Mouse (Mus musculus) liver, embryonic 14.5 days (tissue): ENCODE measurements around the gene Cpsf7. TPM values are rescaled to one million over a fixed set of nuclear protein-coding genes. Genes with fewer than 3 reads are reported as not detected.

ENCODE experiments used
- ATAC-seq: fragments of 200-750 bp; cut with Nextera tagmentation; 2 replicates; pipeline ENCODE4 v1.8.0; 2017; ENCODE audit warnings: moderate number of reproducible peaks, mild to moderate bottlenecking, moderate library complexity; ENCODE audit not compliant: insufficient read depth
- DNase-seq, 3 experiments: peaks; one replicate each; pipeline ENCODE4 v3.0.0-alpha.2; 2012 to 2013; ENCODE audit warnings: low read depth in 3 of 3, low spot score in 3 of 3
- H3K27ac ChIP-seq: fragments of 300-500 bp; sonication (generic); 2 replicates; pipeline ENCODE4 v1.5.1; 2014; ENCODE audit warnings: moderate library complexity, mild to moderate bottlenecking, control low read depth, inconsistent platforms
- H3K27me3 ChIP-seq: fragments of 300-500 bp; sonication (generic); 2 replicates; pipeline ENCODE4 v1.6.1; 2014; ENCODE audit warnings: mild to moderate bottlenecking, low read length, moderate library complexity; ENCODE audit not compliant: control insufficient read depth, insufficient read depth
- H3K36me3 ChIP-seq: fragments of 300-500 bp; sonication (generic); replicated peaks from 2 replicates; pipeline ENCODE4 v1.6.1; 2014; ENCODE audit warnings: low read depth; ENCODE audit not compliant: control insufficient read depth, insufficient read depth
- H3K4me1 ChIP-seq, 2 experiments: fragments of 200-500 bp in 1 of 2; fragments of 300-500 bp in 1 of 2; sonication (generic) in 1 of 2; replicated peaks; 2 replicates each; pipeline ENCODE4 v1.6.1; 2012 to 2014; ENCODE audit warnings: antibody characterized with exemption in 1 of 2, inconsistent platforms in 1 of 2, low read length in 1 of 2; ENCODE audit not compliant: control insufficient read depth in 2 of 2, insufficient read depth in 2 of 2
- H3K4me2 ChIP-seq: fragments of 300-500 bp; sonication (generic); 2 replicates; pipeline ENCODE4 v1.6.1; 2014; ENCODE audit warnings: low read depth, mild to moderate bottlenecking, control low read depth, moderate library complexity
- H3K4me3 ChIP-seq, 2 experiments: fragments of 200-500 bp in 1 of 2; fragments of 300-500 bp in 1 of 2; sonication (generic) in 1 of 2; 2 replicates each; pipeline ENCODE4 v1.5.1; 2012 to 2014; ENCODE audit warnings: low read depth in 2 of 2, low read length in 2 of 2, mild to moderate bottlenecking in 2 of 2, control low read depth in 1 of 2, inconsistent platforms in 1 of 2, moderate library complexity in 1 of 2; ENCODE audit not compliant: insufficient read depth in 1 of 2
- H3K9ac ChIP-seq: fragments of 300-500 bp; sonication (generic); replicated peaks from 2 replicates; pipeline ENCODE4 v1.6.1; 2014; ENCODE audit warnings: mild to moderate bottlenecking, control low read depth, moderate library complexity
- H3K9me3 ChIP-seq: fragments of 300-500 bp; sonication (generic); 2 replicates; pipeline ENCODE4 v1.6.1; 2016; ENCODE audit warnings: low read length, mixed read lengths; ENCODE audit not compliant: control insufficient read depth
- CTCF ChIP-seq: IDR thresholded peaks from 2 replicates; pipeline ENCODE4 v1.5.1; 2016; ENCODE audit warnings: antibody characterized with exemption, low read depth, control low read depth
- EP300 ChIP-seq: IDR thresholded peaks from 2 replicates; pipeline ENCODE4 v1.6.1; 2016; ENCODE audit warnings: antibody characterized with exemption, low read depth
- WGBS: fragments of 180-500 bp; shearing (Covaris S2); extraction: QIAGEN DNeasy Blood & Tissue Kit; methylation state at CpG from one replicate; pipeline ENCODE4 v1.1.7; 2014; ENCODE audit not compliant: insufficient replicate concordance; 5-methylcytosine and 5-hydroxymethylcytosine counted together
- polyA plus RNA-seq, 2 experiments: library from polyadenylated mRNA; depleted of rRNA in 1 of 2; stranded (reverse) in 1 of 2; unstranded in 1 of 2; fragments of >200 nt; fragmentation: Nextera tagmentation in 1 of 2; extraction: Ambion mirVana in 1 of 2; gene quantifications; 2 replicates each; pipeline versions ENCODE4 v1.2.1 to v1.2.3; 2012 to 2014

Gene Cpsf7
- polyA plus RNA-seq, 2 experiments = 12.8 to 22.9 TPM

DNA sequence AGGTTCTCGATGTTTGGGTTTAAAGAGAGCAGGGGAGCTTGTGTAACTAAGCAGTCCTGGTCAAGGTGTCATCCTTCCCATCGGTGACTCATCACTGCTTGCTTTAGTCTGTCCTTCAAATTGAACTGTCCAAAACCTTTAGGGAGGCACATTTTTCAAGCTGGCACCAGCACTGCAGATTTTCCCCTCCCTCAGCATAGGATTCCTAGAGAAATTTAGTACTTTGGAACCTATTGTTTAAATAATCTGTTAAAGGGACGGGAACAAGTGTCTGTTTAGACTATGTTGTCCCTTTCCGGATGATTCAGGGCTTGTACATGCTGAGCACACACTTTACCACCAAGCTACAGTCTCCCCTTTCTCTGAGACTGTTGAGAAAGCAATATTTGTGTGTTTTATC, 40.2 kb downstream of the Cpsf7 start:
- Histone ChIP-seq H3K4me2 (no peak overlapping the region), H3K27me3 (no peaks in the 10 kb centered on the region), H3K9ac (no peak overlapping the region), H3K27ac (no peak overlapping the region), H3K36me3 (no peaks in the 10 kb centered on the region; the same call in 1 of the 2 replicates), H3K9me3 (no peaks in the 10 kb centered on the region), H3K4me3 (no peak overlapping the region), H3K4me1 (peaks cover 0 to 18% of the 10 kb centered on the region in 2 experiments; a peak in 2 of 4 replicates)
- 37% methylated on average over 4 of the region's 4 CpGs for WGBS
- DNase-seq (no peak), ATAC-seq (no peak)
- TF ChIP-seq EP300 (no peak), CTCF (no peak)

DNA sequence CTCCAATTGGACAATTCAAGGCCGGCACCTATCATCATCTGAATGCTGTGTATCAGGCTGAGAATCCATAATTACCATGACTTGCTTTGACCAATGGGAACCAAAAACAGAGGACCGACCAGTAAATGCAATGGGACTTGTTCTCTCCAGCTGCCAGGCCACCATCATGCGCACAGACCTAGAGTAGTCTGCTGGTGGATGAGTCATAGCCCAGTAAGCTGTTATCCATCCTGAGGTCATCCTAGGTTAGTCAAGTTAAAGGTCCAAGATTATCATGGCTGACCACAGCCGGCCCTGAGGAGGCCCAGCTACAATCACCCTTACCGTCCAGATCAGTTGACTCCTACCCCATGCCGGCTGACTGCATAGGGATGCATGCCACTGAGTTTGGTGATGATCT, 44.6 kb downstream of the Cpsf7 start:
- TF ChIP-seq EP300 = no peak
- no peak for TF ChIP-seq CTCF
- no peak overlapping the region for H3K9ac ChIP-seq
- H3K36me3 ChIP-seq = peaks cover 12% of the 10 kb centered on the region; the same call in 1 of the 2 replicates

DNA sequence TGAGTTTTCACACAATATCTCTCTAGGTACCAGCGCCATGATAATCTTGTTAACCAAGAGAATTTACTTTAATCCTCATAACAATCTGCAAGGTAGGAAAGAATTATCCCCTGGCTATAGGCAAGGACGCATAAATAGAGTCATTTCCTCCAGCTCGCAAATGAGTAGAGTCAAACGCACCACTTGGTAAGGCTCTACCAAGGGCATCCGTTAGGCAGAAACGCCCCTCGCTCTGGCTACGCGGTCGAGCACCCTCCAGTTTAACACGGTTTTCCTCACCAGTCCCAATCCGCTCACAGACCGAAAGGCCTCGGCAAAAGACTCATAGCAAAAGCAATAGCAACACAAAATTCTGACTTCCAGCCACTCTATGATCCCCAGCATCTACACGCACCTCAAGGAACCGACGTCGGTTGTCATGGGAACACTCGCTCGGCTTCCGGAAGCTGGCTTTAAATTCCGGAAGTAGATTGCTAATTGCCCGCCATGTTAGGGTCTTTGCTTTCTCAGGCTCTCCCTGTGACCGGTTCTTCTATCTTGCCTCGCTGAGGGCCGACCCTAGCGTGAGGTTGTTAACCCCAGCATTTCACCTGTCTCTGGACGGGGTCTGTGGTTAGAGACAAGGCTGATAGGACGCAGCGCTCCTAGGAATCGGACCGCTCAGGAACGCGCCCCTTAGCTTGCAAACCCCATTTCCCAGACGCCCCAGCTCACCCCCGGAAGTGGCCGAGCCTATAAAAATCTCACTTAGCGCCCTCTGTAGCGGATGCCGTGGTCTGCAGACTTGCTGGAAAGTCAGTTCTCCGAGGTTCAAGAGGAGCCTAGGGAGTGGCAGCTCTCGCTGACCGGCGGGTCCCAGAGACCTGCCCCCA, 51.9 kb downstream of the Cpsf7 start, which contains the start of the genes Cyb561a3 and Tmem138:
Gene Cyb561a3, plus strand, starts transcription at position 483 of the 872 bp plus-strand sequence.
Gene Tmem138, minus strand, starts transcription at position 673 of the 872 bp plus-strand sequence.
- peaks cover 11 to 19% of the 10 kb centered on the region in 2 experiments for H3K4me1 ChIP-seq
- H3K36me3 ChIP-seq = peaks cover 10% of the 10 kb centered on the region
- H3K27ac ChIP-seq = peak within 1 kb of the TSS; percentile 79
- H3K9me3 ChIP-seq = no peaks in the 10 kb centered on the region
- DNase-seq (peak; percentile 88 to 91 (median 88)), ATAC-seq (peak; percentile 93)
- whole genome bisulfite sequencing = under 1% methylated on average over 44 of the region's 44 CpGs
- peak within 1 kb of the TSS; percentile 98 for H3K4me2 ChIP-seq
- H3K4me3 ChIP-seq = peak within 1 kb of the TSS; percentile 89 to 93
- TF ChIP-seq CTCF (peak; percentile 69), EP300 (no peak; the same call in 1 of the 2 replicates)
- no peaks in the 10 kb centered on the region for H3K27me3 ChIP-seq
- peak within 1 kb of the TSS; percentile 90 for H3K9ac ChIP-seq

More for the DNA sequence above, 44.6 kb downstream of the Cpsf7 start:
- Histone ChIP-seq H3K27ac (no peak overlapping the region), H3K9me3 (no peaks in the 10 kb centered on the region), H3K4me3 (no peak overlapping the region), H3K4me1 (peaks cover 0 to 9% of the 10 kb centered on the region in 2 experiments; a peak in 1 of 4 replicates), H3K27me3 (no peaks in the 10 kb centered on the region), H3K4me2 (no peak overlapping the region)
- DNase-seq = no peak
- no peak for ATAC-seq
- WGBS = 80% methylated on average over 6 of the region's 6 CpGs

DNA sequence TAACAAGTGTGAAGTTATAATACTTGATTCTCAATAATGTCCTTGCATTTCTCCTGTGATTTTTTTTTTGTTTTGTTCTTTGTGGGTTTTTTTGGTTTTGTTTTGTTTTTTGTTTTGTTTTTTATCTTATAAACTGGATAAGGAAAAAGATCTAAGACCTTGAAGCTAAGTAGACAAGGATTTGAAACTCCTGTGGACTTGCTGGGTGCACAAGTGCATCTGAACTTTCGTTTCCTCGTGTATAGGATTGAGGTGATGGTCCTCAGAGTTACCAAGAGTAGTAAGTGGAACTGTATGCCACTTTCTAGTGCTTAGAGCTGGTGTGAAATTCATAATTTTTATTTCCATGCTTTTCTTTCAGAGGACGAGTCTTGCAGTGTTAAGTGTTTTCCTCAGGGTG, 55.0 kb downstream of the Cpsf7 start:
- no peak overlapping the region for H3K27ac ChIP-seq
- H3K9ac ChIP-seq = no peak overlapping the region
- TF ChIP-seq EP300 (no peak), CTCF (no peak)
- H3K36me3 ChIP-seq = no peaks in the 10 kb centered on the region; the same call in 1 of the 2 replicates
- WGBS = 60% methylated on average over 3 of the region's 3 CpGs
- H3K4me2 ChIP-seq = no peak overlapping the region
- H3K27me3 ChIP-seq = no peaks in the 10 kb centered on the region
- no peak for ATAC-seq
- no peak for DNase-seq
- peaks cover 11 to 19% of the 10 kb centered on the region in 2 experiments for H3K4me1 ChIP-seq
- H3K4me3 ChIP-seq = no peak overlapping the region
- no peaks in the 10 kb centered on the region for H3K9me3 ChIP-seq

DNA sequence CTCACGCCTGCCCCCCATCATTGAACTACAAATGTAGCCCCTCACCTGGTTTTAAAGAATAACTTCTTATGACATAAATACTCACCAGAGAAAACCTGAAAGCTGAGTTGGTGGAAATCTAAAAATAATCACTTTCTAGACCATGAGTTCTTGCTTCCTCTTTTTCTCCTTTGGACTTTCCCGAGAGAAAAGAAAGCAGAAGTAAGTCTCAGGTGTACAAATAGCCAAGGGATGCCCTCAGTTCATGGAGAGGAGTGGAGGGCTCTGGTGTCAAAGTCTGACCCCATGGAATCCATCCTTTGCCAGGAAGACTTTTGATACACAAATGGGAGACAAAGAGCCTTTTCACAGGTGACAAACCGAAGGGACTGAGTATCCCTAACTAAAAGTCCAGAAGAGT, 55.7 kb downstream of the Cpsf7 start:
- H3K4me1 ChIP-seq = peaks cover 11 to 19% of the 10 kb centered on the region in 2 experiments
- DNase-seq (no peak), ATAC-seq (no peak)
- TF ChIP-seq CTCF = no peak
- no peak for TF ChIP-seq EP300
- no peaks in the 10 kb centered on the region for H3K27me3 ChIP-seq
- no peaks in the 10 kb centered on the region for H3K9me3 ChIP-seq
- no peak overlapping the region for H3K4me3 ChIP-seq
- H3K4me2 ChIP-seq = no peak overlapping the region
- no peak overlapping the region for H3K27ac ChIP-seq
- no peak overlapping the region for H3K9ac ChIP-seq
- no peaks in the 10 kb centered on the region for H3K36me3 ChIP-seq
- 39% methylated on average over 3 of the region's 3 CpGs for WGBS
